Mouse (Mus musculus) heart, adult 2 months (tissue): ENCODE data around the gene Cxcl9.

Experiments used
- CTCF ChIP-seq: fragments of 200-600 bp; IDR thresholded peaks from 2 replicates; pipeline ENCODE4 v1.8.1; 2022; ENCODE audit warnings: antibody characterized with exemption, mild to moderate bottlenecking, moderate library complexity
- EP300 ChIP-seq: fragments of 200-500 bp; IDR thresholded peaks from 2 replicates; pipeline ENCODE4 v1.6.1; 2011; ENCODE audit warnings: low read depth, low read length, control low read depth; ENCODE audit not compliant: insufficient read depth
- POLR2A ChIP-seq: fragments of 200-500 bp; IDR thresholded peaks from 2 replicates; pipeline ENCODE4 v1.6.1; 2011; ENCODE audit warnings: mild to moderate bottlenecking, low read depth, low read length, control low read depth; ENCODE audit not compliant: insufficient read depth

DNA sequence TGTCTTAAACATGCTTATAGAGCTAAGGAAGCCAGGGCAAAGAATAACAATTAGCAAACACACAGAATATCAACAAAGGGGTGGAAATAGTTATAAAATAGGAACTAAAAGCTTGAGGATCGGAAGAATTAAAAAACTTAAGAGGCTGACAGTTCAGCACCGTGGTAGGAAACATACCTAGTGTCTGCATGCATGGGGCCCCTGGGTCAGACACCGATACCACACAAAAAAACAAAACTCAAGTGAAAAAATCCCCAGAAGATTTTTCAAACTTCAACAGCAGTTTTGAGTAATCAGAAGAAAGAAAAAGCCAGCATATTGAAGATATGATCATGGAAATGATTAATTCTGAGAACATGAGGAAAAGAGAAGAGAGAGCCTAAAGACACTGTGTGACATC lies 8.9 kb upstream of the Cxcl9 start:
- TF ChIP-seq EP300, result no peak
- no peak for TF ChIP-seq CTCF
- TF ChIP-seq POLR2A, result no peak
